Mouse (Mus musculus) midbrain, postnatal 0 days (tissue): ENCODE measurements at regions not wholly inside any gene's neighbourhood (a gene's known extent, or its start where the extent isn't known, plus 50 kb on each side); places are given as distances from the start of the nearest gene placed in this dataset.

Source experiments
- ATAC-seq: fragments of 200-750 bp; cut with Nextera tagmentation; 2 replicates; pipeline ENCODE4 v1.8.0; 2017; ENCODE audit warnings: moderate number of reproducible peaks, mild to moderate bottlenecking, moderate TSS enrichment, moderate library complexity; ENCODE audit not compliant: low FRiP score
- DNase-seq: peaks from one replicate; pipeline ENCODE4 v3.0.0-alpha.2; 2015; ENCODE audit warnings: low spot score
- H3K27ac ChIP-seq: fragments of 300-500 bp; sonication (generic); 2 replicates; pipeline ENCODE4 v1.5.1; 2014; ENCODE audit warnings: low read depth, mild to moderate bottlenecking, low read length, mixed read lengths
- H3K27me3 ChIP-seq: fragments of 300-500 bp; sonication (generic); 2 replicates; pipeline ENCODE4 v1.6.1; 2014; ENCODE audit warnings: low read length, control low read depth, mixed read lengths; ENCODE audit not compliant: insufficient read depth
- H3K36me3 ChIP-seq: fragments of 300-500 bp; sonication (generic); 2 replicates; pipeline ENCODE4 v1.6.1; 2014; ENCODE audit warnings: low read length, control low read depth, mixed read lengths; ENCODE audit not compliant: insufficient read depth
- H3K4me1 ChIP-seq: fragments of 300-500 bp; sonication (generic); 2 replicates; pipeline ENCODE4 v1.6.1; 2014; ENCODE audit warnings: mild to moderate bottlenecking, control low read depth, antibody characterized with exemption, low read length, mixed read lengths; ENCODE audit not compliant: insufficient read depth
- H3K4me2 ChIP-seq: fragments of 300-500 bp; sonication (generic); 2 replicates; pipeline ENCODE4 v1.6.1; 2014; ENCODE audit warnings: low read depth, mild to moderate bottlenecking, low read length, mixed read lengths; ENCODE audit not compliant: poor library complexity, severe bottlenecking
- H3K4me3 ChIP-seq: fragments of 300-500 bp; sonication (generic); 2 replicates; pipeline ENCODE4 v1.5.1; 2014; ENCODE audit warnings: low read depth, mild to moderate bottlenecking, low read length, moderate library complexity
- H3K9ac ChIP-seq: fragments of 300-500 bp; sonication (generic); replicated peaks from 2 replicates; pipeline ENCODE4 v1.6.1; 2014; ENCODE audit warnings: mild to moderate bottlenecking, low read length, moderate library complexity, mixed read lengths; ENCODE audit not compliant: poor library complexity, severe bottlenecking
- H3K9me3 ChIP-seq: fragments of 300-500 bp; sonication (generic); 2 replicates; pipeline ENCODE4 v1.6.1; 2016; ENCODE audit warnings: low read length, control low read depth
- CTCF ChIP-seq: IDR thresholded peaks from 2 replicates; pipeline ENCODE4 v1.5.1; 2016; ENCODE audit warnings: antibody characterized with exemption, mild to moderate bottlenecking
- WGBS: fragments of 180-500 bp; shearing (Covaris S2); extraction: QIAGEN DNeasy Blood & Tissue Kit; methylation state at CpG from one replicate; pipeline ENCODE4 v1.1.7; 2014; 5-methylcytosine and 5-hydroxymethylcytosine counted together

- no peak overlapping the region for H3K4me2 ChIP-seq
- no peaks in the 10 kb centered on the region for H3K4me1 ChIP-seq
- no peak overlapping the region for H3K4me3 ChIP-seq
- no peaks in the 10 kb centered on the region for H3K9me3 ChIP-seq
- DNase-seq: no peak
- 55% methylated on average over 2 of the region's 2 CpGs for WGBS
- H3K27ac ChIP-seq: no peak overlapping the region
- no peak for TF ChIP-seq CTCF
- ATAC-seq: no peak
- no peak overlapping the region for H3K9ac ChIP-seq
- no peaks in the 10 kb centered on the region for H3K36me3 ChIP-seq
- no peaks in the 10 kb centered on the region for H3K27me3 ChIP-seq
Observed at GRCm38 (mm10) chr1:143878266-143878665, 101.2 kb downstream of the Uchl5 start.

GRCm38 (mm10) chr1:143860319-143860718, 83.2 kb downstream of the Uchl5 start:
- H3K4me1 ChIP-seq: no peaks in the 10 kb centered on the region
- H3K9ac ChIP-seq: no peak overlapping the region
- no peak overlapping the region for H3K27ac ChIP-seq
- H3K27me3 ChIP-seq: no peaks in the 10 kb centered on the region
- ATAC-seq (no peak), DNase-seq (no peak)
- H3K4me2 ChIP-seq: no peak overlapping the region
- no peaks in the 10 kb centered on the region for H3K36me3 ChIP-seq
- 58% methylated on average over 10 of the region's 10 CpGs for WGBS
- no peak for TF ChIP-seq CTCF
- no peaks in the 10 kb centered on the region for H3K9me3 ChIP-seq
- no peak overlapping the region for H3K4me3 ChIP-seq

- Histone ChIP-seq H3K27ac (no peak overlapping the region), H3K9me3 (no peaks in the 10 kb centered on the region), H3K27me3 (no peaks in the 10 kb centered on the region), H3K9ac (no peak overlapping the region), H3K36me3 (no peaks in the 10 kb centered on the region), H3K4me1 (no peaks in the 10 kb centered on the region), H3K4me2 (no peak overlapping the region), H3K4me3 (no peak overlapping the region)
- no peak for TF ChIP-seq CTCF
- ATAC-seq: no peak
- DNase-seq: no peak
Observed at GRCm38 (mm10) chr1:143858532-143858931, 81.5 kb downstream of the Uchl5 start.
